Mouse (Mus musculus) hindbrain, embryonic 12.5 days (tissue): Measurements from ENCODE around the gene Mrpl55. TPM values are rescaled to one million over a fixed set of nuclear protein-coding genes. Genes with fewer than 3 reads are reported as not detected.

Experiments
- ATAC-seq: fragments of 200-750 bp; cut with Nextera tagmentation; 2 replicates; pipeline ENCODE4 v1.8.0; 2017; ENCODE audit warnings: moderate TSS enrichment; ENCODE audit not compliant: low FRiP score
- H3K27ac ChIP-seq: fragments of 300-500 bp; sonication (generic); 2 replicates; pipeline ENCODE4 v1.5.1; 2016; ENCODE audit warnings: mild to moderate bottlenecking
- H3K27me3 ChIP-seq: fragments of 300-500 bp; sonication (generic); 2 replicates; pipeline ENCODE4 v1.6.1; 2016; ENCODE audit warnings: mild to moderate bottlenecking
- H3K36me3 ChIP-seq: fragments of 300-500 bp; sonication (generic); 2 replicates; pipeline ENCODE4 v1.6.1; 2016; ENCODE audit warnings: mild to moderate bottlenecking
- H3K4me1 ChIP-seq: fragments of 300-500 bp; sonication (generic); 2 replicates; pipeline ENCODE4 v1.6.1; 2016
- H3K4me2 ChIP-seq: fragments of 300-500 bp; sonication (generic); replicated peaks from 2 replicates; pipeline ENCODE4 v1.6.1; 2016; ENCODE audit warnings: mild to moderate bottlenecking
- H3K4me3 ChIP-seq: fragments of 300-500 bp; sonication (generic); 2 replicates; pipeline ENCODE4 v1.5.1; 2016; ENCODE audit warnings: mild to moderate bottlenecking
- H3K9ac ChIP-seq: fragments of 300-500 bp; sonication (generic); 2 replicates; pipeline ENCODE4 v1.6.1; 2016; ENCODE audit warnings: mild to moderate bottlenecking, moderate library complexity
- H3K9me3 ChIP-seq: fragments of 300-500 bp; sonication (generic); replicated peaks from 2 replicates; pipeline ENCODE4 v1.6.1; 2016; ENCODE audit warnings: mild to moderate bottlenecking
- WGBS: fragments of 180-500 bp; shearing (Covaris S2); methylation state at CpG from one replicate; pipeline ENCODE4 v1.1.7; 2016; 5-methylcytosine and 5-hydroxymethylcytosine counted together
- polyA plus RNA-seq: library from polyadenylated mRNA; unstranded; fragments of >200 nt; fragmentation: Nextera tagmentation; extraction: Ambion mirVana; gene quantifications from 2 replicates; pipeline ENCODE4 v1.2.1, GENCODE M21; 2016

The Mrpl55 gene
- polyA plus RNA-seq, 1 experiment from 2014 or later: 84.6 TPM

GRCm38 (mm10) chr11:59239796-59240195 is 37.5 kb downstream of the Mrpl55 start:
- Histone ChIP-seq H3K27me3 (peaks cover 37% of the 10 kb centered on the region), H3K4me1 (peaks cover 16% of the 10 kb centered on the region), H3K9ac (no peak overlapping the region), H3K9me3 (no peaks in the 10 kb centered on the region), H3K4me3 (no peak overlapping the region), H3K27ac (no peak overlapping the region), H3K36me3 (no peaks in the 10 kb centered on the region), H3K4me2 (no peak overlapping the region)
- no peak for ATAC-seq
- 78% methylated on average over 4 of the region's 4 CpGs for WGBS

GRCm38 (mm10) chr11:59241841-59242240 is 39.6 kb downstream of the Mrpl55 start:
- Histone ChIP-seq H3K27ac (no peak overlapping the region), H3K9me3 (no peaks in the 10 kb centered on the region), H3K36me3 (no peaks in the 10 kb centered on the region), H3K4me2 (no peak overlapping the region), H3K4me3 (no peak overlapping the region), H3K4me1 (peaks cover 16% of the 10 kb centered on the region), H3K9ac (no peak overlapping the region), H3K27me3 (peaks cover 39% of the 10 kb centered on the region)
- ATAC-seq: no peak
- 52% methylated on average over 3 of the region's 3 CpGs for WGBS

- Histone ChIP-seq H3K9me3 (no peaks in the 10 kb centered on the region), H3K27me3 (peaks cover 35% of the 10 kb centered on the region), H3K4me1 (peaks cover 10% of the 10 kb centered on the region), H3K27ac (no peak overlapping the region), H3K9ac (no peak overlapping the region), H3K36me3 (no peaks in the 10 kb centered on the region), H3K4me3 (no peak overlapping the region), H3K4me2 (no peak overlapping the region)
- ATAC-seq: no peak
- 27% methylated on average over 6 of the region's 6 CpGs for WGBS
Observed at GRCm38 (mm10) chr11:59243856-59244255, 41.6 kb downstream of the Mrpl55 start.

GRCm38 (mm10) chr11:59248101-59248500 is 45.8 kb downstream of the Mrpl55 start:
- no peaks in the 10 kb centered on the region for H3K36me3 ChIP-seq
- peaks cover 22% of the 10 kb centered on the region; the same call in 1 of the 2 replicates for H3K27me3 ChIP-seq
- no peak overlapping the region for H3K9ac ChIP-seq
- no peak overlapping the region for H3K27ac ChIP-seq
- no peak for ATAC-seq
- 79% methylated on average over 10 of the region's 10 CpGs for WGBS
- no peaks in the 10 kb centered on the region for H3K4me1 ChIP-seq
- H3K4me3 ChIP-seq: no peak overlapping the region
- no peaks in the 10 kb centered on the region for H3K9me3 ChIP-seq
- no peak overlapping the region for H3K4me2 ChIP-seq

Other genes starting within 250 kb of the Mrpl55 start
- gene Hist3h2a, start 247.8 kb upstream of the Mrpl55 start, polyA plus RNA-seq: 90.1 and 95.9 TPM in 2 replicates
- gene Trim17, start 247.8 kb upstream of the Mrpl55 start, polyA plus RNA-seq: 1.2 and 1.5 TPM in 2 replicates
- 19.3 and 19.5 TPM in 2 replicates for gene Trim11, start 224.4 kb upstream of the Mrpl55 start, polyA plus RNA-seq
- 0.28 and 0.39 TPM in 2 replicates for gene Obscn, start 66.1 kb upstream of the Mrpl55 start, polyA plus RNA-seq
- 6.6 and 7.5 TPM in 2 replicates for gene Iba57, start 38.7 kb upstream of the Mrpl55 start, polyA plus RNA-seq
- gene Gjc2, start 19.3 kb upstream of the Mrpl55 start, polyA plus RNA-seq: 0.27 and 0.28 TPM in 2 replicates
- 107 and 112 TPM in 2 replicates for gene Guk1, start 10.3 kb upstream of the Mrpl55 start, polyA plus RNA-seq
- 29.6 and 31.9 TPM in 2 replicates for gene 2310033P09Rik, start 5.8 kb downstream of the Mrpl55 start, polyA plus RNA-seq
- 590 and 625 TPM in 2 replicates for gene Arf1, start 25.8 kb downstream of the Mrpl55 start, polyA plus RNA-seq
- 5.0 and 8.0 TPM in 2 replicates for gene Wnt3a, start 88.3 kb downstream of the Mrpl55 start, polyA plus RNA-seq
- 6.1 and 6.9 TPM in 2 replicates for gene Wnt9a, start 104.4 kb downstream of the Mrpl55 start, polyA plus RNA-seq
- gene Prss38, start 173.2 kb downstream of the Mrpl55 start, polyA plus RNA-seq: not detected in 2 replicates
- gene Jmjd4, start 247.6 kb downstream of the Mrpl55 start, polyA plus RNA-seq: 14.6 and 14.8 TPM in 2 replicates
- 230 and 240 TPM in 2 replicates for gene Snap47, start 248.7 kb downstream of the Mrpl55 start, polyA plus RNA-seq